Mouse (Mus musculus): Measurements from ENCODE around the gene Cited1. TPM values are rescaled to one million over a fixed set of nuclear protein-coding genes. Genes with fewer than 3 reads are reported as not detected.

Gene Cited1
- 120 TPM in 2 replicates for polyA plus RNA-seq (2015; fragmentation: Nextera tagmentation; extraction: Ambion mirVana)

DNA sequence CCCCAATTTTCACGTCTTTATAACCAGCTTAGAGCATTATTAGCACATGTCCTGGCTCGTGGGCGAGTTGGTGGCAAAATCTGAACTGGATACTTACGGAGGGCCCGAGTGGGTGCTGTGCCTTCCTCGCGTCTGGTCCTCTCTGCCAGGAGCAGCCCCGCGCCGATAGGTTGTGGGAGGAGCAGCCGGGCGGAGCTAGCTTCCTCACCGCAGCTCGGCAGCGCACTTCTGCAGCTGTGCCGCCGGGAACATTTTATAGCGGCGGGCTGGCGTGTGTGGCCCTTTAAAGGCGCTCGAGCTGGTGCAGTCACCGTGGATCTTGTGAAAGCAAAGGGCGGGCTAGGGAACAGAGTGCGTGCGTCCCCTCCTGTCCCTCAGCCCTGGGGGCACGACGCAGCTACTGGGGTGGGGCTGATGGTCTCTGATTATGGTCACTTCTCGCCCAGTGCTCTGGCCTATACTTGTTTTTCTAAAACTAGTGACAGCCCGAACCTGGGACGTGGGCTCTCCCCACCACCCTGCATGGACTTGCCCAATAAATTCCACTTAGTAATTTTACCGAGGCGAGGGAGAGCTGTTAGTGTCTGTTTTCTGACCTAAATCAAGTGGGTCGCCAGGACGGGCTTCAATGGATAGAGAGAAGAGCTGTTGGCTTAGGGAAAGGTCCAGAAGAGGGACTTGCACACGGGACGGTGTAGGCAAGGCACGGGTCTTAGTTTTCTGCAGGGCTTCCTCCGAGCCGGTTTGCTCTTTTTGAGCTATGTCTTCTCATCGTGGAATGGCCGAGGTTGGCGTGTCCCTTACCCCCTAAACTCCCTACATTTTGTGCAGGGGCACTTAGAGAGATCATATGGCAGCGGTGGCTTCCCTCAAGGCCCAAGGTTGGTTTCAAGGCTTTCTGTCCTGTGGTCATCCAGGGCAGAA, at the start of gene Cited1:
Gene Cited1 (minus strand): TSS at position 245 of the 924 bp plus-strand sequence.
- Histone ChIP-seq H3K4me1 (replicated peaks; ENCODE audit: insufficient read depth, low read length) (no peaks in the 10 kb centered on the region), H3K4me2 (ENCODE audit: low read length) (peak within 1 kb of the TSS; percentile 85), H3K9me3 (replicated peaks; ENCODE audit: low read length) (no peaks in the 10 kb centered on the region), H3K4me3 (replicated peaks; ENCODE audit: low read depth, low read length) (peak within 1 kb of the TSS; percentile 50), H3K27ac (no peak within 1 kb of the TSS), H3K9ac (ENCODE audit: low read depth, low read length) (peak within 1 kb of the TSS; percentile 42; the same call in 1 of the 2 replicates), H3K36me3 (ENCODE audit: insufficient read depth, low read length) (no peaks in the 10 kb centered on the region), H3K27me3 (ENCODE audit: insufficient read depth, low read length) (0 out of 2 replicates have a peak, but pooled peaks cover 6% of the 10 kb centered on the region)
- DNase-seq (ENCODE audit: low spot score) (peak; percentile 83), ATAC-seq (replicated peaks; ENCODE audit: low FRiP score, low read depth) (peak; percentile 91)
- 25% methylated on average over 44 of the region's 44 CpGs for whole genome bisulfite sequencing
- TF ChIP-seq CTCF (IDR thresholded peaks at IDR 0.05; ENCODE audit: low read depth), result no peak

GRCm38 (mm10) chrX:102284889-102285288, 32.9 kb upstream of the Cited1 start:
- H3K9me3 ChIP-seq (replicated peaks; ENCODE audit: low read length), result no peaks in the 10 kb centered on the region
- no peaks in the 10 kb centered on the region for H3K36me3 ChIP-seq (ENCODE audit: insufficient read depth, low read length)
- no peak overlapping the region for H3K9ac ChIP-seq (ENCODE audit: low read depth, low read length)
- no peak overlapping the region for H3K27ac ChIP-seq
- TF ChIP-seq CTCF (IDR thresholded peaks at IDR 0.05; ENCODE audit: low read depth), result no peak
- ATAC-seq (replicated peaks; ENCODE audit: low FRiP score, low read depth) (no peak), DNase-seq (ENCODE audit: low spot score) (no peak)
- no peaks in the 10 kb centered on the region for H3K27me3 ChIP-seq (ENCODE audit: insufficient read depth, low read length)
- no peak overlapping the region for H3K4me2 ChIP-seq (ENCODE audit: low read length)
- no peaks in the 10 kb centered on the region for H3K4me1 ChIP-seq (replicated peaks; ENCODE audit: insufficient read depth, low read length)
- H3K4me3 ChIP-seq (replicated peaks; ENCODE audit: low read depth, low read length), result no peak overlapping the region
- WGBS, result 78% methylated on average over 3 of the region's 3 CpGs

GRCm38 (mm10) chrX:102262620-102263345, 10.8 kb upstream of the Cited1 start:
- WGBS, result 83% methylated on average over 14 of the region's 14 CpGs
- DNase-seq (ENCODE audit: low spot score), result no peak

GRCm38 (mm10) chrX:102259772-102260171, 7.8 kb upstream of the Cited1 start:
- DNase-seq (ENCODE audit: low spot score) (no peak), ATAC-seq (replicated peaks; ENCODE audit: low FRiP score, low read depth) (no peak)
- Histone ChIP-seq H3K9ac (ENCODE audit: low read depth, low read length) (no peak overlapping the region), H3K27ac (no peak overlapping the region), H3K9me3 (replicated peaks; ENCODE audit: low read length) (no peaks in the 10 kb centered on the region), H3K27me3 (ENCODE audit: insufficient read depth, low read length) (no peaks in the 10 kb centered on the region; the same call in 1 of the 2 replicates), H3K4me2 (ENCODE audit: low read length) (no peak overlapping the region), H3K4me1 (replicated peaks; ENCODE audit: insufficient read depth, low read length) (no peaks in the 10 kb centered on the region), H3K4me3 (replicated peaks; ENCODE audit: low read depth, low read length) (no peak overlapping the region), H3K36me3 (ENCODE audit: insufficient read depth, low read length) (no peaks in the 10 kb centered on the region)
- no peak for TF ChIP-seq CTCF (IDR thresholded peaks at IDR 0.05; ENCODE audit: low read depth)
- WGBS, result 90% methylated on average over 4 of the region's 4 CpGs

More at GRCm38 (mm10) chrX:102262620-102263345, 10.8 kb upstream of the Cited1 start:
- H3K27me3 ChIP-seq (ENCODE audit: insufficient read depth, low read length), result no peaks in the 10 kb centered on the region; the same call in 1 of the 2 replicates
- ATAC-seq (replicated peaks; ENCODE audit: low FRiP score, low read depth), result no peak
- H3K9ac ChIP-seq (ENCODE audit: low read depth, low read length), result no peak overlapping the region
- H3K4me1 ChIP-seq (replicated peaks; ENCODE audit: insufficient read depth, low read length), result no peaks in the 10 kb centered on the region
- no peaks in the 10 kb centered on the region for H3K36me3 ChIP-seq (ENCODE audit: insufficient read depth, low read length)
- H3K9me3 ChIP-seq (replicated peaks; ENCODE audit: low read length), result no peaks in the 10 kb centered on the region
- H3K27ac ChIP-seq, result no peak overlapping the region
- H3K4me3 ChIP-seq (replicated peaks; ENCODE audit: low read depth, low read length), result no peak overlapping the region
- no peak for TF ChIP-seq CTCF (IDR thresholded peaks at IDR 0.05; ENCODE audit: low read depth)
- H3K4me2 ChIP-seq (ENCODE audit: low read length), result no peak overlapping the region

- no peaks in the 10 kb centered on the region for H3K9me3 ChIP-seq (replicated peaks; ENCODE audit: low read length)
- H3K4me3 ChIP-seq (replicated peaks; ENCODE audit: low read depth, low read length), result 0 out of 2 replicates have a peak overlapping the region, but pooled peaks have one; percentile 2
- TF ChIP-seq CTCF (IDR thresholded peaks at IDR 0.05; ENCODE audit: low read depth), result no peak
- no peak overlapping the region for H3K27ac ChIP-seq
- DNase-seq (ENCODE audit: low spot score) (no peak), ATAC-seq (replicated peaks; ENCODE audit: low FRiP score, low read depth) (no peak)
- H3K27me3 ChIP-seq (ENCODE audit: insufficient read depth, low read length), result 0 out of 2 replicates have a peak, but pooled peaks cover under 1% of the 10 kb centered on the region
- H3K4me2 ChIP-seq (ENCODE audit: low read length), result peak overlapping the region; percentile 34; the same call in 1 of the 2 replicates
- no peaks in the 10 kb centered on the region for H3K36me3 ChIP-seq (ENCODE audit: insufficient read depth, low read length)
- H3K4me1 ChIP-seq (replicated peaks; ENCODE audit: insufficient read depth, low read length), result no peaks in the 10 kb centered on the region
- WGBS, result 30% methylated on average over 7 of the region's 7 CpGs
- no peak overlapping the region for H3K9ac ChIP-seq (ENCODE audit: low read depth, low read length)
Measured at GRCm38 (mm10) chrX:102253892-102254291, 1.9 kb upstream of the Cited1 start.

All from kidney, postnatal 0 days (tissue).